Mouse (Mus musculus) liver, embryonic 14.5 days (tissue): ENCODE measurements around the gene Eif4e3. TPM values are rescaled to one million over a fixed set of nuclear protein-coding genes. Genes with fewer than 3 reads are reported as not detected.

Experiments
- ATAC-seq: fragments of 200-750 bp; cut with Nextera tagmentation; 2 replicates; pipeline ENCODE4 v1.8.0; 2017; ENCODE audit warnings: moderate number of reproducible peaks, mild to moderate bottlenecking, moderate library complexity; ENCODE audit not compliant: insufficient read depth
- DNase-seq, 3 experiments: peaks; one replicate each; pipeline ENCODE4 v3.0.0-alpha.2; 2012 to 2013; ENCODE audit warnings: low read depth in 3 of 3, low spot score in 3 of 3
- H3K27ac ChIP-seq: fragments of 300-500 bp; sonication (generic); 2 replicates; pipeline ENCODE4 v1.5.1; 2014; ENCODE audit warnings: moderate library complexity, mild to moderate bottlenecking, control low read depth, inconsistent platforms
- H3K27me3 ChIP-seq: fragments of 300-500 bp; sonication (generic); 2 replicates; pipeline ENCODE4 v1.6.1; 2014; ENCODE audit warnings: mild to moderate bottlenecking, low read length, moderate library complexity; ENCODE audit not compliant: control insufficient read depth, insufficient read depth
- H3K36me3 ChIP-seq: fragments of 300-500 bp; sonication (generic); replicated peaks from 2 replicates; pipeline ENCODE4 v1.6.1; 2014; ENCODE audit warnings: low read depth; ENCODE audit not compliant: control insufficient read depth, insufficient read depth
- H3K4me1 ChIP-seq, 2 experiments: fragments of 200-500 bp in 1 of 2; fragments of 300-500 bp in 1 of 2; sonication (generic) in 1 of 2; replicated peaks; 2 replicates each; pipeline ENCODE4 v1.6.1; 2012 to 2014; ENCODE audit warnings: antibody characterized with exemption in 1 of 2, inconsistent platforms in 1 of 2, low read length in 1 of 2; ENCODE audit not compliant: control insufficient read depth in 2 of 2, insufficient read depth in 2 of 2
- H3K4me2 ChIP-seq: fragments of 300-500 bp; sonication (generic); 2 replicates; pipeline ENCODE4 v1.6.1; 2014; ENCODE audit warnings: low read depth, mild to moderate bottlenecking, control low read depth, moderate library complexity
- H3K4me3 ChIP-seq, 2 experiments: fragments of 200-500 bp in 1 of 2; fragments of 300-500 bp in 1 of 2; sonication (generic) in 1 of 2; 2 replicates each; pipeline ENCODE4 v1.5.1; 2012 to 2014; ENCODE audit warnings: low read depth in 2 of 2, low read length in 2 of 2, mild to moderate bottlenecking in 2 of 2, control low read depth in 1 of 2, inconsistent platforms in 1 of 2, moderate library complexity in 1 of 2; ENCODE audit not compliant: insufficient read depth in 1 of 2
- H3K9ac ChIP-seq: fragments of 300-500 bp; sonication (generic); replicated peaks from 2 replicates; pipeline ENCODE4 v1.6.1; 2014; ENCODE audit warnings: mild to moderate bottlenecking, control low read depth, moderate library complexity
- H3K9me3 ChIP-seq: fragments of 300-500 bp; sonication (generic); 2 replicates; pipeline ENCODE4 v1.6.1; 2016; ENCODE audit warnings: low read length, mixed read lengths; ENCODE audit not compliant: control insufficient read depth
- CTCF ChIP-seq: IDR thresholded peaks from 2 replicates; pipeline ENCODE4 v1.5.1; 2016; ENCODE audit warnings: antibody characterized with exemption, low read depth, control low read depth
- EP300 ChIP-seq: IDR thresholded peaks from 2 replicates; pipeline ENCODE4 v1.6.1; 2016; ENCODE audit warnings: antibody characterized with exemption, low read depth
- WGBS: fragments of 180-500 bp; shearing (Covaris S2); extraction: QIAGEN DNeasy Blood & Tissue Kit; methylation state at CpG from one replicate; pipeline ENCODE4 v1.1.7; 2014; ENCODE audit not compliant: insufficient replicate concordance; 5-methylcytosine and 5-hydroxymethylcytosine counted together
- polyA plus RNA-seq, 2 experiments: library from polyadenylated mRNA; depleted of rRNA in 1 of 2; stranded (reverse) in 1 of 2; unstranded in 1 of 2; fragments of >200 nt; fragmentation: Nextera tagmentation in 1 of 2; extraction: Ambion mirVana in 1 of 2; gene quantifications; 2 replicates each; pipeline versions ENCODE4 v1.2.1 to v1.2.3; 2012 to 2014

Eif4e3 gene
- polyA plus RNA-seq, 2 experiments: 1.5 to 1.7 TPM

DNA sequence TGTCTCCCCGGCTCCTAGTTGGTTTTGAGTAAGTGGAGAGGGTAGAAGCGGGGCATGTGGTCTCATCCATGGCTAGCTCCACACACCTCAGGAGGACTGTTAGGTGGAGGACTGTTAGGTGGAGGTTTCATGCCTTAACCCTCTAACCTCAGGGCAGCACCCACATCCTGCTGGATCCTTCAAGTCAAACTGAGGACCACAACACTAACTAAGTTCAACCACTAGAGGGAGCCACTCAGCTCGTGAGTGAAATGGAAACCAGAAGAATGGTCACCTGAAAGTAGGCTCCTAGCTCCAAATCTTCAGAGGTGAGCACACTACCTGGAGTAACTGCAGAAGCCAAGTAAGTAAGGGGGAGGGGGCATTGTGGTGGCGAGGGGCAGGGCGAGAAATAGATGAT is 18.3 kb upstream of the Eif4e3 start:
- H3K27me3 ChIP-seq: no peaks in the 10 kb centered on the region; the same call in 1 of the 2 replicates
- H3K27ac ChIP-seq: no peak overlapping the region
- DNase-seq: no peak
- no peaks in the 10 kb centered on the region for H3K9me3 ChIP-seq
- no peak overlapping the region for H3K4me2 ChIP-seq
- no peak overlapping the region for H3K4me3 ChIP-seq
- 33% methylated on average over 5 of the region's 5 CpGs for WGBS
- TF ChIP-seq EP300: no peak
- TF ChIP-seq CTCF: peak; percentile 79
- no peak for ATAC-seq
- no peak overlapping the region for H3K9ac ChIP-seq
- H3K4me1 ChIP-seq: no peaks in the 10 kb centered on the region
- H3K36me3 ChIP-seq: no peaks in the 10 kb centered on the region

DNA sequence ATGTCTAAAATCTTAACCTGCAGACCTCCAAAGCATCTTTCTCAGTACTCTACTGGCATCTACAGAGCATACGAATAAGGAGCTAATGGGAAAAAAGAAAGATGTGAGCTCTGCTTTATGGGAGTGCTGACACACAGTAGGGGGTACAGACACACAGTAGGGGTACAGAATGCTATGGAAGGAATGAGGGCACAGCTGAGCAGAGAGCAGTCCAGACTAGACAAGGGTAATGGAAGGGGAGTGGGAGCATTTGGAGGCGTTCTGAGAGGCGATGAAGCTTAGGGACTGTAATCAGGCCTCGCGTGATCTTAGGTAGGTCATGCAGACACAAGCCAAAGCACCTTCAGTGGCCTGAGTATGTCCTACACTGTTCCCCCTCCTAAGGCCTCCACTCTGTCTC is 17.4 kb upstream of the Eif4e3 start:
- H3K9me3 ChIP-seq: no peaks in the 10 kb centered on the region
- no peak overlapping the region for H3K9ac ChIP-seq
- TF ChIP-seq EP300 (no peak), CTCF (no peak)
- H3K4me2 ChIP-seq: no peak overlapping the region
- WGBS: 75% methylated on average over 5 of the region's 5 CpGs
- ATAC-seq (no peak), DNase-seq (no peak)
- H3K27me3 ChIP-seq: no peaks in the 10 kb centered on the region
- no peaks in the 10 kb centered on the region for H3K36me3 ChIP-seq
- H3K4me1 ChIP-seq: no peaks in the 10 kb centered on the region
- H3K27ac ChIP-seq: no peak overlapping the region
- no peak overlapping the region for H3K4me3 ChIP-seq

DNA sequence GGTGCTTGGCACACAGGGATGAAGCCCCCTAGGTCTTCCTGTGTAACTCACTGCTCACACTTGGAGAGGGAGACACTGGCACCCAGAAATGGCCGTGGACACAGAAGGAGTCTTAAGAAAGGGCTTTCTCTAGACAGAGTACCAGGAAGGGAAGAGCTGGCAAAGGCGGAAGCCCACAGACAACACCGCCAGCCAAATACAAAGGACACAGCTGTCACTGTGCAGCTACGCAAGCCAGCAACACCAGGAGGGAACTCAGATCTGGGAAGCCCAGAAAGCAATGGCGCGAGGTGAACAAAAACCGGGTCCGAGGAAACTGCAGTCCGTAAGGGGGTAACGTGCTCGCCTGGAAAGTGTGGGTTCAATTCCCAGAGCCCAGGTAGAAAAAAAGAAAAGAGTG is 11.5 kb upstream of the Eif4e3 start:
- Histone ChIP-seq H3K4me3 (no peak overlapping the region), H3K36me3 (no peaks in the 10 kb centered on the region)
- WGBS: 67% methylated on average over 11 of the region's 11 CpGs

DNA sequence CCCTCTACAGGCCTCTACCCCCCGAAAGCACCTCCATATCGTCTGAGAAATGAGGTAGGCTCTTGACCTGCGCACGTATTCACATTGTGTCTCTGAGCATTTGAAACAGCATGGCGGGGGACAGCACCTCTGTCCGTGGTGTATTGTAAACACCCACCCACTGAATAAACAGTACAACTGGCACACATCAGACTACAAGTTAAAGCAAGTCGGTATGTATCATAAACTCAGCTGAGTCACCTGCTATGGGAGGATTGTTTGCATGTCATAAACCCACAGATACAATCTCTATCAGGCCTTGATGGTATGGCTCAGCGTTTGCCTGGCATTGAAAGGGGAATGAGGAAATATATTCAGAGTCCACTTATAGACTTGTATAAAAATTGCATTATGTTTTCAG is 10.8 kb upstream of the Eif4e3 start:
- DNase-seq (no peak), ATAC-seq (no peak)
- TF ChIP-seq EP300: no peak
- no peak for TF ChIP-seq CTCF
- Histone ChIP-seq H3K4me1 (no peaks in the 10 kb centered on the region), H3K27ac (no peak overlapping the region), H3K4me3 (no peak overlapping the region), H3K9me3 (no peaks in the 10 kb centered on the region), H3K36me3 (no peaks in the 10 kb centered on the region), H3K4me2 (no peak overlapping the region), H3K9ac (no peak overlapping the region), H3K27me3 (no peaks in the 10 kb centered on the region)
- 60% methylated on average over 8 of the region's 8 CpGs for WGBS

More for the DNA sequence above, 11.5 kb upstream of the Eif4e3 start:
- Histone ChIP-seq H3K27ac (no peak overlapping the region), H3K4me1 (no peaks in the 10 kb centered on the region), H3K4me2 (no peak overlapping the region), H3K27me3 (no peaks in the 10 kb centered on the region), H3K9me3 (no peaks in the 10 kb centered on the region), H3K9ac (no peak overlapping the region)
- TF ChIP-seq EP300 (no peak), CTCF (no peak)
- DNase-seq: no peak
- ATAC-seq: no peak

DNA sequence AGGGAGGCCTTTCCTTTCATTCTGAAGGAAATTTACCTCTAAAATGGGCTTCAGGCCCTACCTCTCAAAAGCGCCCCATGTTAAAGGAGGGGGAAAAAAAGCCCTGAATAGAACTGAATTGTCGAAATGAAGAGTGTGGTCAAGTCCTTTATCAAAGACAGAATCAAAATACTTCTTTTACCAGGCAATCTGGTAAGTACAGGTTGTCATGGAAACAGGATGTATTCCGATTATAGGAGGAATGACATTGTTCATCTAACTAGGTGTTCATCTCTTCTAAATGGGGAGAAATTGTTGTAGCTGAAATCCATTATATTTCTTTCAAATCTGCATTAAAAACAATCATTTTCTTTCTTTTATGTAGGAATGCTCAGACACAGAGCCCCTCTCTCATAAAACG is 7.9 kb upstream of the Eif4e3 start:
- no peak for ATAC-seq
- 53% methylated on average over 4 of the region's 4 CpGs for WGBS
- no peaks in the 10 kb centered on the region for H3K27me3 ChIP-seq

More for the DNA sequence above, 7.9 kb upstream of the Eif4e3 start:
- H3K4me3 ChIP-seq: no peak overlapping the region
- H3K4me1 ChIP-seq: no peaks in the 10 kb centered on the region
- H3K36me3 ChIP-seq: no peaks in the 10 kb centered on the region
- H3K9me3 ChIP-seq: no peaks in the 10 kb centered on the region
- H3K9ac ChIP-seq: no peak overlapping the region
- DNase-seq: no peak
- TF ChIP-seq EP300: no peak
- no peak for TF ChIP-seq CTCF
- no peak overlapping the region for H3K4me2 ChIP-seq
- H3K27ac ChIP-seq: no peak overlapping the region
